Mouse (Mus musculus): Measurements from ENCODE around the gene Map3k1. TPM values are rescaled to one million over a fixed set of nuclear protein-coding genes. Genes with fewer than 3 reads are reported as not detected.
"Not testable (repeated sequence)": the region's sequence is repeated elsewhere in the genome, so short reads cannot be mapped to it uniquely, and the experiment has no call there.

Map3k1 gene
- total RNA-seq, 2 experiments from 2014 or later, result 8.5 to 8.7 TPM

DNA sequence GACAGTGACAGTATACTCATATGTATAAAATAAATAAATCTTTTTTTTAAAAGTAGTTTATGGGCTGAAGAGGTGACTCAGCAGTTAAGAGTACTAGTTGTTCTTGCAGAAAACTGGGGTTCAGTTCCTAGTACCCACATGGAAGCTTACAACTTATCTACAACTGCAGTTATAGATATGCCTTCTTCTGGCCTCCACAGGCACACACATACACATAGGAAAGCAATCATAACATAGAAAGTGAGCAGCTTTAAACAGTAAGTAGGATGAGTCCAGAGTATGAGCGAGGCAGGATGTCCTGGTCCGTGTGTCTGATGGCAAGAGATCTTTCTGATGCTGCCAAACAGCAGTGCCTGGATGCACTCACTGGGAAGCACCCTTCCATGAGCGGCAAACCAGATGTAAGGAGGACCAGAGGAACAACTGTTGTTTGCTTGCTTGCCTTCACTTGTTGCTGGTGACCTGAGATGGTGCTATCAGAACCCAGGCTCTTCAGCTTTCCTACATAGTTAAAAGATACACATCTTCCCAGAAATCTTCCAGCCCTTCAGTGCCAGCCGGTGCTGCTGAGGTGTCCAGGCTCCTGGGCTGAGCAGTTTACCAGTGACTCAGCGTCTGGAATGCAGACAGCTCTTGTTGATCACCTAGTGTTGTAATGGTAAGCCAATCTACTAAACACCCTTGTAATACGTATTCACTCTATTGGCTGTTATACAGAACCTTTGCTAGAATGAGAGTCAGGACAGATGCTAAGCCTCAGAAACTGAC lies 64.4 kb downstream of the Map3k1 start:
- DNase-seq (ENCODE audit: low spot score), result no peak

DNA sequence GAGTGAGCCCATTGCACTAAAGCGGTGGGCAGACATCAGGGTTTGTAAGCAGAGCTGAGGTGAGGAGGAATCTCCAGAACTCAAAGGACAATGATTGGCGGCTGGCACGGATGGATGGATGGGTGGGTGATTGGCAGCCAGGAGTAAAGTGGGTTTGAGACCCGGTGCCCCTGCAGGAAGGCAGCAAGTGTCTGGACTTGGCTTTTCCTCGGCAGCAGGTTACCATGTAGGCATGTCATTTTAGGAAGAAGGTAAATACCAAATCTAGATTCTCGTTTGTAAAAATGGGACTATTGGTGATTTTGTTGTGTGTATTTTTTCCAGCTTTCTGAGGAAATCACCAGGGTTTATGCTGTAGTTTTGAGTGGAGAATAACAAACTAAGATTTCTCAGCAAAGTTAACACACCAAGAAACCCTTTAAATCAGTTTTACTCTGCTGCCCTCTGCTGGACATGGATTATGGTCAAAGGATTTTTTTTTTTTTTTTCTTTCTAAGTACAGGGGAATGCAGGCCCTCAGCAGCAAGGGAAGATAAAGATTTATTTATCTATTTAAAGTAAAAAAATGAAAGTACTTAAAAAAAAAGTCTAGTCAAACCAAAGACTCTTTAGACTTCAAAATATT lies 66.7 kb downstream of the Map3k1 start:
- peak; percentile 54 for DNase-seq (ENCODE audit: low spot score)

GRCm38 (mm10) chr13:111741204-111741990 lies 67.4 kb downstream of the Map3k1 start:
- no peak for DNase-seq (ENCODE audit: low spot score)

DNA sequence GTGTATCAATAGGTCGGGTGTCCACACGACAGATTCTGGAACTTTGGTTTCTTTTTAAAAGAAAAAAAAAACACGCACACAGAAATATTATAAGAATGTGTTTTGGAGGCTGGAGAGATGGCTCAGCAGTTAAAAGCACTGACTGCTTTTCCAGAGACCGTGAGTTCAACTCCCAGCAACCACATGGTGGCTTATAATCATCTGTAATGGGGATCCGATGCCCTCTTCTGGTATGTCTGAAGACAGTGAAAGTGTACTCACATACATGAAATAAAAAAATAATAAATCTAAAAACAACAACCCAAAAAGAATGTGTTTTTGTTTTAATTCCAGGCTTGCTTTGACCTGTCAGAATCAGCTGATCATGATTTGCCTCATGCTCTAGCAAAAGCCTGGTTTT lies 81.9 kb downstream of the Map3k1 start:
- no peak for DNase-seq (ENCODE audit: low spot score)

DNA sequence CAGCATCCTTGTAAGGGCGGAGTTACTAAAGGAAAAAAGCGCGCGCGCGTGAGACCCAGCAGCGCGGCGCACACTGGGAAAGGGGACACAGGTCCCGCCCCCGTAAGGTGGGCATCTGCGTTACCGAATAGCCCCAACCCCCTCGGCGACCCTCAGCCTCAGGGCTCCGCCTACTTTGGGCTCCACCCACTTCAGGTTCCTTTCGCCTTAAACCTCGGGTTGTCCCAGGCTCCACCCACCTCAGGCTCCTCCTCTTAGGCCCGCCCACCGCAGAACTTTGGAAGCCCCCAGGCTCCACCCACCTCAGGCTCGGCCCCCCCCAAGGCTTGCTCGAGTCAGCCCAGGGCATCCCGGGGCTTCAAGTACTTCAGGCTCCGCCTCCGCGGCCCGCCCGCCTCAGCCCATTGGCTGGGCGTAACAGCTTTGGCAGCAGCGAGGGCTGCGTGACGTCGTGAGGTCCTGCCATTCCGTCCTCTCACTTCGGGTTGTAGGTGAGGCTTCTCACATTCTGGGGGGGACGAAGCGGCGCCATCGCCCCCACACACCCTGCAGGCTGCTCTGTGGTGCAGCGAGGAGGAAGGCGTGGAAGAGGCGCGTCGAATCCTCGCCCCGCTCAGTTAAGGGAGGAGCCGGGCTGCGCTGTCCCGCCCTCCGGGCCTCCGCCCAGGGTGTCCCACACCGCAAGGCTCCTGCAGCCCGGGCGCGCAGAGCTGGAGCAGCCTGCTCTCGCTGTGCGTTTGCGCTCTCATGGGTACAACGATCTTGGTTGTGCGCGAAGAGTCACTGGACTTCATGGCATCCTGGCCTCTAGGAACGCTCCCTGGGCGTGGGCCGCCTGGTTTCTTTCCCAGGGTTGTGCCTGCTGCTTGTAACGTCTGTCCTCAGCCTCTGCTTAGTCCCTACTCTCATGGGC lies 83.4 kb downstream of the Map3k1 start:
- DNase-seq (ENCODE audit: low spot score), result peak; percentile 98

- DNase-seq (ENCODE audit: low spot score), result no peak
These were observed 84.0 kb downstream of the Map3k1 start for GRCm38 (mm10) chr13:111724811-111725164.

- DNase-seq (ENCODE audit: low spot score), result no peak
These were observed 89.1 kb downstream of the Map3k1 start for GRCm38 (mm10) chr13:111719726-111720125.

DNA sequence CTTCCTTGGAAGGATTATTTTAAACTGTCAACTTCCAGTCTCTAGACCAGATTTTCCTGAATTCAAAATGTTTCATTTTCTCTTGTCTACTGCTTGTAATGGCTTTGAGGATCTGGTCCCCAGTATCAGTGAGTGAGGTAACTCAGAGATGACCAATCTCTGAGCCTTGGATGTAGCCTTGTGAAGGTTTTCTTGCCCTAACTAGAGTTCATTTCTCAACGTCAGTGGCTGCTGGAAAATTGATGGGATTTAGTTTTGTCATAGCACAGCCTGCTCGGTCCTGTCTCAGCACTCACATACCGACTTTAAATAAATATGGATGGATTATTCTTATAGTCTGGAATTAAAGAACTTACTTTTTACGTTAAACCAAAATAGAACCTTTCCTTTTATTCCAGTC lies 98.3 kb downstream of the Map3k1 start:
- DNase-seq (ENCODE audit: low spot score), result no peak

DNA sequence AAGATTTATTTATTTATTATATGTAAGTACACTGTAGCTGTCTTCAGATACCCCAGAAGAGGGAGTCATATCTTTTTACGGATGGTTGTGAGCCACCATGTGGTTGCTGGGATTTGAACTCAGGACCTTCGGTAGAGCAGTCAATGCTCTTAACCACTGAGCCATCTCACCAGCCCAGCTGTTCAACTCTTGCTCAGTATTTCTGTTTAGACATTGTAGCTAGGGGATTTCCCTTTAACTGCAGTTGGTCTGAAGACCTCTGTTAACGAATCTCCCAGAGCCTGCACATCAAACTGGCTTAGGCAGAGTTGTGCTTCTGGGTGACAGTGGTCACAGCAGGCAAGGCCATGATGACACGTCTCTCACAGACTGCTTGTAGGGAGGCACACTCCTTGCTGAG lies 104.8 kb downstream of the Map3k1 start:
- DNase-seq (ENCODE audit: low spot score), result not testable (repeated sequence)

DNA sequence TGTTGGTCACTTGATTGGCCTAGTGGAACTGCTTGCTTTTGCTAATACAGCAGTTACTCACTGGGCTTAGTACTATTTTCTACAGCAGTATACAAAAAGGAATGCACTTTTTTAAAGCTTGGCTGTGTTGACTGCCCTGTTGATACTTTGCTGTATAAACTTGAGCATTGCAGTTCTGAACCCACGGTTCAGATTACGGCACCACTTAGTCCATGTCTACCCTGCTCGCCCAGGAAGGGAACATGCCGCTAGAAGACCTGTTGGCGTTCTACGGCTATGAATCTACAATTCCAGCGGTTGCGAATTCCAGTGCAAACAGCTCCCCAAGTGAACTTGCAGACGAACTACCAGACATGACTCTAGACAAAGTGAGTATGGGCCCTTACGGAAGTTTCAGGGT lies 105.4 kb downstream of the Map3k1 start:
- DNase-seq (ENCODE audit: low spot score), result no peak

Other genes with a start within 250 kb of the Map3k1 start
- not detected for gene Gm10198, start 216.2 kb downstream of the Map3k1 start, total RNA-seq (2021)
- gene Mier3, start 128.0 kb downstream of the Map3k1 start, total RNA-seq (2021), result 10 to 100 TPM in 1 of 2 experiments, 1 to 10 TPM in 1; 9.4 to 12.4 TPM

Measured in gastrocnemius, adult 18-20 months (tissue).